Mouse (Mus musculus) layer of hippocampus, adult 11-12 months (tissue): ENCODE results near the gene Hid1.
"Not testable (repeated sequence)": the region's sequence is repeated elsewhere in the genome, so short reads cannot be mapped to it uniquely, and the experiment has no call there.

Source experiments
- DNase-seq: peaks from one replicate; pipeline ENCODE4 v3.0.0; 2022; ENCODE audit warnings: low spot score

Hid1 gene

DNA sequence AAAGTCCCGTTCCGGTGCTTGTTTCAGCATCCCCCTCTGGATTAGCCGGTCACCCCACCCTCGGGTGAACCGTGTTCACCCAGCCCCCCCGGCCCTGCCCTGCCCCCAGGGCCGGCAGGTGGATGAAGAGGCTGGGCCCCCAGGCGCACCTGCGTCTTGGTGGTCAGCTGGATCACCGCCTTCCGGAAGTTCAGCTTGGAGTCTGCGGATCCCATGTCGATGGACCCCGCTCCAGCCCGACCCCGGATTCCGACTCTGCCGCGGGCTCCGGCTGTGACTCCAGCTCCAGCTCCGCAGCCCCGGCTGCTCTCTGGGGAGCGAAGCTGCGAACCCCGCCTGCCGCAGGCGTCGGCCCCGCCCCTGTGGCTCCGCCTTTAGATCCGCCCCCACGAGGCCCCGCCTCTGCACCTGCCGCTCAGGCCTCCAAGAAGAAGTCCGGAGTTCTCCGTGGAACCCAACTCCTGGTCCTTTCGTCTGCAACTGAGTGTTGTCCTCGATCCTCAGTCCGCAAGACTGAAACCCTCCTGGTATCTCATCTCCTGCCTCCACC, at the start of gene Hid1:
Gene Hid1 (minus strand): TSS at position 362 of the 550 bp plus-strand sequence.
- peak; percentile 87 for DNase-seq

- DNase-seq: no peak
These were observed 42.0 kb upstream of the Hid1 start for GRCm38 (mm10) chr11:115409556-115409955.

- no peak for DNase-seq
These were observed 40.8 kb upstream of the Hid1 start for GRCm38 (mm10) chr11:115408266-115408920.

- DNase-seq: no peak
These were observed 39.4 kb upstream of the Hid1 start for GRCm38 (mm10) chr11:115406858-115407401.

DNA sequence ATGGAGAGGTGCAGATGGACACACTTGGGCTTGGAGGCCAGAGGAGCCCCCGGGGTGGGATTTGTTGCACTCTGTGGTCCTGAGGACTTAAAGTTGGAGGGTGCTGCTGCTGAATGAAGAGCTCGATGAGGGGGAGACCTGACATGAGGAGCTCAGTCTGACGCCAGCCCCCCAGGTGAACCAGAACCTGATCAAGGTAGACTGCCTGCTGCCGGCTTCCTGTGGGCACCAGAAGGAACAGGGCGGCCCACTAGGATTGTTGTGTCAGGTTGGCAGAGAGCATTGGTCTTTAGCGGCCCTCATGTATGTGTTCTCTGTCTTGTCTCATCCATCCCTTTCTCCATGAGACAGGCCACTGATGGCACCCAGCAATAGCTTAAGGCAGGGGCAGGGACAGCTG, 38.2 kb upstream of the Hid1 start:
- DNase-seq: no peak

- peak; percentile 85 for DNase-seq
These were observed 36.0 kb upstream of the Hid1 start, which contains the start of gene Mrpl58 for GRCm38 (mm10) chr11:115403338-115404124. TSS of gene Mrpl58 (plus strand) at chr11:115403752.

DNA sequence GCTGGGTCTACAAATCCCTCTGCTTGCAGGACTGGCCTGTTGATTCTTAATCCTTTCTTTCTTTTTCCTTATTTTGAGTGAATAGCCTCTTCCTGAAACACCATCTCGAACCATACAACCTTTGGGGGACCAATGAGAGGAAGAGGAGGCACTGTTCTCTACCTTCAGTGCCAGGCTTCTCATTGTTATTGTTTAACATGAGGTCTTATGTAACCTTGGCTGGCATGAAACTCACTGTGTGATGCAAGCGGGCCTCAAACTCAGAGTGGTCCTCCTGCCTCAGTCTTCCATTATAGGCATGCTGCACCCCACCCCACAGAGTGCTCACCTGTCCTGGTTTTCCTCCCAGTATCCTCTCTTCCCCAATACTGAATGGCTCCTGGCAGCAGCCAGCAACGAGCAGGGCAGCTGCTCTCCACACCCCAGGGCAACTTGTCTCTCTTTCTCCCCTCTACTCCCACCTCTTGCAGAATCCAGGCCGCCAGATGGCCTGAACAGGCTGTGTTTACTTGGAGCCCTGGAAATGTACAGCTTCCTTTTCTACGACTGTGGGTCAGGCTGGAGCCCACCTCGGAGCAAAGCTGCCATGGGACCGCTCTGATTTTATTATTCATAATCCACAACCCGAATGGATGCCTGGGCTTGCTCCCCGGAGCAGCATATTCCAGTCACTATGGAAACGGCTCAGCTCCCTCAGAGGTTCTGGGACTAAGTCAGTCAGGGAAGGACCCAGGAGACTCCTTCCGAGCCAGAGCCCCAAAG, 33.3 kb upstream of the Hid1 start:
- DNase-seq: peak; percentile 63

DNA sequence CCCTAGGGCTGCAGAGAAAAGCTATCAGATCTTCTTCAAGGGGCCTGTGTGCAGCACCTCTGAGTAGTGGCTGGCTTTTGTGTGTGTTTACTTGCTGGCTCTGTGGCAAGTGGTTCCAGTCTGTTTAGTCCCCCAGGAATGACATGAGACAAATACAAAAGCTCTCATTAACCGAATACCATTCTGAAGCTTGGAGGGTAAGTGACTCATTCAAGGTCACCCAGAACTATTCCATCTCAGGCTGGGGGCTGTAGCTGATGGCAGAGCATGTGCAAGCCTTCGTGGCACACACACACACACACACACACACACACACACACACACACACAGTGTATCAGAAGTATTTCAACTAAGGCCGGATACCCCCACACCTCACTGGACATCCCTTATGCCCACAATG, 32.6 kb upstream of the Hid1 start:
- no peak for DNase-seq

DNA sequence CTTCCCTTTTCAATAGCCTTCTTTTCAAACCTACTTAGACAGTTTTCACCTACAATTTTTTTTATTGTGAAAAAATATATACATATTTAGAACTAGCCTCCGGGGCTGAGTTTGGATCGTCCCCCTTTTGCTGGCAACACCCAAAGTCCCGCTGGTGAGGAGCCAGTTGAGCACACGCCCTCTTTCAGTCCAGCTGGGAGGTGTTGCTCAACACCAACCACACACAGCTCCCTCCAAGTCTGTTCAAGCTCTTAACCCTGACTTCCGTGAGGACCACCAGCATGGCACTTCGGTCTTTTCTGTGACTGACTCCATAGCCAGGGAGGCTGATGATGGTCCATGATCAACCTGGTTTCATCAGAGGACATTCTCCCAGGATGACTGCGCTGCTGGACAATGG, 30.5 kb upstream of the Hid1 start:
- no peak for DNase-seq

DNA sequence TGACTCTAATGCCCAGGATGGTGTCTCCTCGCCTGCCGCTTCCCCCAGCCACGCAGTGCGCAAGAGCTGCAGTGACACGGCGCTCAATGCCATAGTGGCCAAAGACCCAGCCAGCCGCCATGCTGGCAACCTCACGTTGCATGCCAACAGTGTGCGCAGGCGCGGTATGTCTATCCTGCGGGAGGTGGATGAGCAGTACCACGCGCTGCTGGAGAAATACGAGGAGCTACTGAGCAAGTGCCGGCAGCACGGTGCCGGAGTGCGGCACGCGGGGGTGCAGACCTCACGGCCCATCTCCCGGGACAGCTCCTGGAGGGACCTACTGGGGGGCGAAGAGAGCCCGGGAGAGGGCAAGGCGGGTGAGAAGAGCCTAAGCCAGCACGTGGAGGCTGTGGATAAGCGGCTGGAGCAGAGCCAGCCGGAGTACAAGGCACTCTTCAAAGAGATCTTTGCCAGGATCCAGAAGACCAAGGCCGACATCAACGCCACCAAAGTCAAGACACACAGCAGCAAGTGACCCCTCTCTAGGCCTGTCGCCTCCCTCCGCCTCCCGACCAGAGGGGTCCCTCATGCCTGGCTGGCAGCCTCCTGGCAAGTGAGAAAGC, 26.3 kb upstream of the Hid1 start:
- no peak for DNase-seq

DNA sequence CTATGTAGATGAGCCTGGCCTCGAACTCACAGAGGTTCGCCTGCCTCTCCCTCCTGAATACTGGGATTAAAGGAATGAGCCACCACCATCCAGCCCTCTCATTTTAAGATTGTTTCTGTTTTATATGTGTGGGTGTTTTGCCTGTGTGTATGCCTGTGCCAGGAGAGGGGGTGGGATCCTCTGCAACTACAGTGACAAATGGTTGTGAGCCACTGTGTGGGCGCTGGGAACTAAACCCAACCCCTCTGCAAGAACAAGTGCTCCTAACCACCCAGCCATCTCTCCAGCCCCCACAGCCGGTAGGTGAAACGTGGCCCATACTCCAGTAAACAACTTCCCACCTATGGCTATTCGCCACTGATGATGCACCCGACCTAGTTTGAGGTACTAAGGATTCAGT, 23.8 kb upstream of the Hid1 start:
- no peak for DNase-seq

- DNase-seq: not testable (repeated sequence)
These were observed 19.3 kb upstream of the Hid1 start for GRCm38 (mm10) chr11:115386859-115387258.

- no peak for DNase-seq
These were observed 17.0 kb upstream of the Hid1 start for GRCm38 (mm10) chr11:115384587-115384986.

DNA sequence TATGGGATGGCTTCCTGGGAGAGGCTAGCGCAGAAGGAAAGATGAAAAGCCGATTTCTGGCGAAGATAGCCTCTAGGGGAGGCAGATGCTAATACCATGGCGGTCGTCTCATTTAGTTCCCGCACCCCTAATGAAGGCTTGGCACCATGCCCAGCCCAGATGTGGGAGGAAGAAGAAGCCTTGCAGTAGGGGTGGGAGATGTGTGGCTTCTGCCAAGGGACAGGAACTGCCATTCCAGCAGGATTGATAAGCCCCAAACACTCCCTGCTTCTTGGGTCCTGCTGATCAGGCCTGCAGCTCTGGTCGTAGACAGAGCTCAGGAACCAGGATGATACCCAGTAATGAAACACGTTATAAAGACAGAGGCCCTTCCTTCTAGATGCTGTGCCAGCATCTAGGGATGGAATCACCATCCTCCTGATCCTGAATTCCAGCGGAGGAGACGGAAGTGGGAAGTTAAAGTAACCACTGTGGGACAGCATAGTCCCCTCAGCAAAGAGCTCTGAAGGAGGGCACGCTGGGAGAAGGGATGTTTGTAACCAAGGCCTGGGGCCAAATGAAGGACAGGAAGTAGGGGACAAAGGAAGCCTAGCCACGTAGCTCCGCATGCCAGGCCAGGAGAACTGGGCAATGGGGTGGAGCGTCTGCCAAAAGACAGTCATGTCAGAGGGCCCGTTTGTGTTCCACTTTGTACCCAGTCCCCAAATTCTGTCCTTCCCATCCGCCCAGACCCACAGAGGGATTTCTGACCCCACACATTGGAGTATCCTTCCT, 16.3 kb upstream of the Hid1 start:
- peak; percentile 50 for DNase-seq

DNA sequence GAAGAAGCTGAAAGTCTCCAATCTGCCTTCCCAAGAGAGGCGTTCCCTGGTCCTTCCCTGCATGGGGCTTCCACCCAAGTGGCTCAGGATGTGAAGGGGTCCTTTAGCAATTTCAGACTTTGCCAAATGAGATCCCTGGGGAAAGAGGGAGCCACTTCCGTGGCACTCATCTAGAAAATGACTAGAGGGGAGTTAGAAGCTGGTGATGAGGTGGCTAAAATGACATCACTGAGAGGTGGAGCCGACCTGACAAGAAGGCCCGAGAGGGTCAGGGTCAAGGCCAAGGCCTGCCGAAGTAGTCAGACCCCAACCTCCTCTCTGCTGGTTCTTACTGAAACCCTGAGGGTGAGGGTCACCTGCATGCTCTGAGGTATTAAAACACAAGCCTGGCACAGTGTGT, 15.3 kb upstream of the Hid1 start:
- DNase-seq: no peak

DNA sequence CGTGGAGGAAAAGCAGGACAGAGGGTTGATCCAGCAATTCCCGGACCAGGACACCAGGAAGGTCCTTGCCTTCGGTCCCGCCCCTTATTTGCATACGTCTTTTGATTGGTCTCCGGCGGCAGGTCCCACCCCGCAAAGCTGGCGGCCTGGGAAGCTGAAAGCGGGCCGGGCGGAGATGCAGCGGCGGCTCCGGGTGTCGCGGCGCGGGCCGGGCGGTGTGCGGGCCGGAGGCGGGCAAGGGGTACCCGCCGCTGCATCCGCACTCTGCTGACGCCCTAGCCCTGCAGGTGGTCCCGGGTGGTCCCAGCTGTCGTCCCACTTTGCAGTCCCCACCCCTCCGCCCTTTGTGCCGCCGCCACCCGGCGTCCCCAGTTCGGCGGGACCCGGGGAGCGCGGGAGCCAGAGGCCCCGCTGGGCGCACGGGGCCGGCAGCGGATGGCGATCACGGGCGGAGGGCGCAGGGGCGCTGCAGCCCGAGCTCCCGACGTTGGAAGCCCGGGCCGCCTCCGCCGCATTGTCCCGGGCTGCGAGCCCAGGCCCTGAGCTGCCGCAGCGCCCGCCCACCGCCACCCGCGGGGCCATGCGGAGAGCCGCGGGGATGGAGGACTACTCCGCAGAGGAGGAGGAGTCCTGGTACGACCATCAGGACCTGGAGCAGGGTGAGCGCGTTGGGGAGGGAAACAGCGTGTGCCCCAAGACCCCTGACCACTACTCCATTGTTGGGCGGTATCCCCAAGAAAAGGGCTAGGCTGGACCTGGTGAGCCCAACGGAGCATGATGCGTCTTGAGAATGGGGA, 14.4 kb upstream of the Hid1 start, which contains the start of gene Cdr2l:
Gene Cdr2l (plus strand): TSS at position 174 of the 797 bp plus-strand sequence.
- DNase-seq: peak; percentile 88

- no peak for DNase-seq
These were observed 13.7 kb upstream of the Hid1 start for GRCm38 (mm10) chr11:115381276-115381675.

DNA sequence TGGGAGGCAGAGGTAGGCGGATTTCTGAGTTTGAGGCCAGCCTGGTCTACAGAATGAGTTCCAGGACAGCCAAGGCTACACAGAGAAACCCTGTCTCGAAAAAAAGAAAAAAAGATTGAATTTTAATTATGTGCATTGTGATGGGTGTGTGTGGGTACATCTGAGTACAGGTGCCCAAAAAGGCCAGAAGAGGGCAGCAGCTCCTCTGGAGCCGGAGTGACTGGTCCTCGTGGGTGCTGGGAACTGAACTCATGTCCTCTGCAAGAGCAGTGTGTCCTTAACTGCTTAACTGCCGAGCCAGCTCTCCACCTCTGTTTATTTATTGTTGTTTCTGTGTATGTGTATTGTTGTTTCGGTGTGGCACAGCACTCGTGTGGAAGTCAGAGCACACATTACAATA, 10.3 kb upstream of the Hid1 start:
- no peak for DNase-seq

GRCm38 (mm10) chr11:115377254-115377653, 9.7 kb upstream of the Hid1 start:
- no peak for DNase-seq

GRCm38 (mm10) chr11:115376722-115377121, 9.2 kb upstream of the Hid1 start:
- DNase-seq: no peak
